Mouse (Mus musculus) layer of hippocampus, adult 2 months (tissue): Measurements from ENCODE around the gene Lexm. TPM values are rescaled to one million over a fixed set of nuclear protein-coding genes. Genes with fewer than 3 reads are reported as not detected.

Experiments
- DNase-seq, 2 experiments: peaks; one replicate each; pipeline ENCODE4 v3.0.0; 2022; ENCODE audit warnings: low spot score in 2 of 2
- H3K27ac ChIP-seq: fragments of 200-600 bp; 2 replicates; pipeline ENCODE4 v1.8.1; 2022
- H3K4me3 ChIP-seq: fragments of 200-600 bp; 2 replicates; pipeline ENCODE4 v1.8.1; 2022; ENCODE audit warnings: mild to moderate bottlenecking
- CTCF ChIP-seq: fragments of 200-600 bp; conservative IDR thresholded peaks from 2 replicates; pipeline ENCODE4 v1.8.1; 2022; ENCODE audit warnings: antibody characterized with exemption, mild to moderate bottlenecking, moderate library complexity
- long read RNA-seq, 2 experiments: library from polyadenylated mRNA; stranded (forward); transcript quantifications; one replicate each; pipeline ENCODE4 v2.0.0; 2021; ENCODE audit warnings: borderline mapping rate in 2 of 2
- total RNA-seq, 2 experiments: library from RNA; stranded (reverse); gene quantifications; 2 replicates each; pipeline ENCODE4 v1.2.3; 2021

Lexm gene
- under 1 TPM in 1 of 2 experiments, not detected in 1; 0.71 TPM for total RNA-seq
- long read RNA-seq, experiment 1, result 0 reads
- long read RNA-seq, experiment 2, result 0 reads

- Histone ChIP-seq H3K27ac (peak within 1 kb of the TSS; percentile 77; the same call in 1 of the 2 replicates), H3K4me3 (peak within 1 kb of the TSS; percentile 41)
- no peak for TF ChIP-seq CTCF
- DNase-seq, result peak in 1 of 2 experiments; percentile 51
Measured at GRCm38 (mm10) chr4:106617056-106617455, at the start of gene Lexm. Gene Lexm, minus strand, starts transcription at chr4:106617241.

GRCm38 (mm10) chr4:106666546-106666945 is 49.5 kb upstream of the Lexm start:
- no peak for TF ChIP-seq CTCF
- DNase-seq, result no peak
- Histone ChIP-seq H3K27ac (peak overlapping the region; percentile 84; the same call in 1 of the 2 replicates), H3K4me3 (no peak overlapping the region)

GRCm38 (mm10) chr4:106665673-106666072 is 48.6 kb upstream of the Lexm start:
- no peak overlapping the region for H3K4me3 ChIP-seq

GRCm38 (mm10) chr4:106665269-106665668 is 48.2 kb upstream of the Lexm start:
- no peak for TF ChIP-seq CTCF
- no peak overlapping the region for H3K4me3 ChIP-seq
- DNase-seq, result no peak
- H3K27ac ChIP-seq, result peak overlapping the region; percentile 84

More at GRCm38 (mm10) chr4:106665673-106666072, 48.6 kb upstream of the Lexm start:
- DNase-seq, result no peak
- no peak for TF ChIP-seq CTCF
- H3K27ac ChIP-seq, result peak overlapping the region; percentile 84

GRCm38 (mm10) chr4:106664697-106665096 is 47.7 kb upstream of the Lexm start:
- no peak for TF ChIP-seq CTCF
- no peak for DNase-seq
- peak overlapping the region; percentile 84 for H3K27ac ChIP-seq
- H3K4me3 ChIP-seq, result no peak overlapping the region

GRCm38 (mm10) chr4:106663956-106664470 is 47.0 kb upstream of the Lexm start:
- TF ChIP-seq CTCF, result no peak
- no peak for DNase-seq
- H3K27ac ChIP-seq, result no peak overlapping the region
- no peak overlapping the region for H3K4me3 ChIP-seq

GRCm38 (mm10) chr4:106655681-106656080 is 38.6 kb upstream of the Lexm start:
- Histone ChIP-seq H3K27ac (no peak overlapping the region), H3K4me3 (no peak overlapping the region)
- no peak for TF ChIP-seq CTCF
- DNase-seq, result no peak

- TF ChIP-seq CTCF, result no peak
- H3K27ac ChIP-seq, result no peak overlapping the region
- no peak overlapping the region for H3K4me3 ChIP-seq
- DNase-seq, result no peak
Measured at GRCm38 (mm10) chr4:106653051-106653450, 36.0 kb upstream of the Lexm start.

- no peak for TF ChIP-seq CTCF
- no peak overlapping the region for H3K4me3 ChIP-seq
- no peak for DNase-seq
- H3K27ac ChIP-seq, result no peak overlapping the region
Measured at GRCm38 (mm10) chr4:106652546-106652945, 35.5 kb upstream of the Lexm start.

- peak; percentile 98 for DNase-seq
- TF ChIP-seq CTCF, result no peak
- Histone ChIP-seq H3K4me3 (peak within 1 kb of the TSS; percentile 70), H3K27ac (peak within 1 kb of the TSS; percentile 90)
Measured at GRCm38 (mm10) chr4:106650833-106651527, 33.9 kb upstream of the Lexm start, which contains the start of gene Pars2. Gene Pars2, plus strand, starts transcription at chr4:106651069.

- TF ChIP-seq CTCF, result no peak
- Histone ChIP-seq H3K4me3 (no peak overlapping the region), H3K27ac (no peak overlapping the region)
- no peak for DNase-seq
Measured at GRCm38 (mm10) chr4:106647137-106647536, 30.1 kb upstream of the Lexm start.

- Histone ChIP-seq H3K27ac (no peak overlapping the region), H3K4me3 (no peak overlapping the region)
- no peak for TF ChIP-seq CTCF
- no peak for DNase-seq
Measured at GRCm38 (mm10) chr4:106645797-106646196, 28.8 kb upstream of the Lexm start.

- Histone ChIP-seq H3K27ac (no peak overlapping the region), H3K4me3 (no peak overlapping the region)
- TF ChIP-seq CTCF, result no peak
- no peak for DNase-seq
Measured at GRCm38 (mm10) chr4:106644218-106644610, 27.2 kb upstream of the Lexm start.

GRCm38 (mm10) chr4:106643483-106644217 is 26.6 kb upstream of the Lexm start:
- Histone ChIP-seq H3K27ac (no peak overlapping the region), H3K4me3 (no peak overlapping the region)
- no peak for TF ChIP-seq CTCF
- no peak for DNase-seq
